Mouse (Mus musculus) midbrain, embryonic 14.5 days (tissue): ENCODE measurements around the gene Cd36. TPM values are rescaled to one million over a fixed set of nuclear protein-coding genes. Genes with fewer than 3 reads are reported as not detected.

Experiments used
- polyA plus RNA-seq: library from polyadenylated mRNA; unstranded; fragments of >200 nt; fragmentation: Nextera tagmentation; extraction: Ambion mirVana; gene quantifications from 2 replicates; pipeline ENCODE4 v1.2.1, GENCODE M21; 2014

The Cd36 gene
- polyA plus RNA-seq, 1 experiment from 2014 or later = 6.2 TPM

Other genes starting within 250 kb of the Cd36 start
- not detected in 2 replicates for gene Gnat3, start 73.7 kb upstream of the Cd36 start, polyA plus RNA-seq